Mouse (Mus musculus): Measurements from ENCODE around the gene 1700102P08Rik.
A peak's percentile ranks its signal among the peaks of the same experiment; 100 is the strongest.

1700102P08Rik gene

GRCm38 (mm10) chr9:108411381-108411942, 18.9 kb downstream of the 1700102P08Rik start:
- peak; percentile 59 for DNase-seq (ENCODE audit: low spot score)

- DNase-seq (ENCODE audit: low spot score): peak; percentile 40
Observed at GRCm38 (mm10) chr9:108412221-108412620, 19.6 kb downstream of the 1700102P08Rik start.

GRCm38 (mm10) chr9:108428384-108428783, 35.8 kb downstream of the 1700102P08Rik start, which contains the start of gene Ccdc36:
Ccdc36 (minus strand) TSS chr9:108428484.
- no peak for DNase-seq (ENCODE audit: low spot score)

GRCm38 (mm10) chr9:108431431-108432067, 38.9 kb downstream of the 1700102P08Rik start:
- no peak for DNase-seq (ENCODE audit: low spot score)

- no peak for DNase-seq (ENCODE audit: low spot score)
Observed at GRCm38 (mm10) chr9:108436182-108436581, 43.6 kb downstream of the 1700102P08Rik start, which contains the start of gene BC048562. BC048562 (plus strand) TSS chr9:108436482.

- DNase-seq (ENCODE audit: low spot score): peak; percentile 42
Observed at GRCm38 (mm10) chr9:108439176-108439575, 46.6 kb downstream of the 1700102P08Rik start.

GRCm38 (mm10) chr9:108440485-108440884, 47.9 kb downstream of the 1700102P08Rik start:
- no peak for DNase-seq (ENCODE audit: low spot score)

GRCm38 (mm10) chr9:108441236-108441919, 48.8 kb downstream of the 1700102P08Rik start:
- peak; percentile 77 for DNase-seq (ENCODE audit: low spot score)

GRCm38 (mm10) chr9:108445125-108445524, 52.5 kb downstream of the 1700102P08Rik start:
- no peak for DNase-seq (ENCODE audit: low spot score)

- peak; percentile 66 for DNase-seq (ENCODE audit: low spot score)
Observed at GRCm38 (mm10) chr9:108449860-108450259, 57.3 kb downstream of the 1700102P08Rik start.

- DNase-seq (ENCODE audit: low spot score): no peak
Observed at GRCm38 (mm10) chr9:108450292-108451169, 57.9 kb downstream of the 1700102P08Rik start.

GRCm38 (mm10) chr9:108451170-108451493, 58.5 kb downstream of the 1700102P08Rik start:
- no peak for DNase-seq (ENCODE audit: low spot score)

GRCm38 (mm10) chr9:108451519-108452160, 59.0 kb downstream of the 1700102P08Rik start:
- no peak for DNase-seq (ENCODE audit: low spot score)

- DNase-seq (ENCODE audit: low spot score): peak; percentile 90
Observed at GRCm38 (mm10) chr9:108452291-108452906, 59.8 kb downstream of the 1700102P08Rik start.

GRCm38 (mm10) chr9:108452911-108453310, 60.3 kb downstream of the 1700102P08Rik start:
- DNase-seq (ENCODE audit: low spot score): no peak

- DNase-seq (ENCODE audit: low spot score): no peak
Observed at GRCm38 (mm10) chr9:108453458-108453857, 60.9 kb downstream of the 1700102P08Rik start.

- DNase-seq (ENCODE audit: low spot score): no peak
Observed at GRCm38 (mm10) chr9:108454429-108454828, 61.8 kb downstream of the 1700102P08Rik start.

GRCm38 (mm10) chr9:108455747-108456571, 63.4 kb downstream of the 1700102P08Rik start:
- DNase-seq (ENCODE audit: low spot score): no peak

GRCm38 (mm10) chr9:108456953-108457352, 64.3 kb downstream of the 1700102P08Rik start:
- no peak for DNase-seq (ENCODE audit: low spot score)

- DNase-seq (ENCODE audit: low spot score): no peak
Observed at GRCm38 (mm10) chr9:108459939-108460318, 67.3 kb downstream of the 1700102P08Rik start.

All from layer of hippocampus, adult 11-12 months (tissue).